In the genomic region with DNA sequence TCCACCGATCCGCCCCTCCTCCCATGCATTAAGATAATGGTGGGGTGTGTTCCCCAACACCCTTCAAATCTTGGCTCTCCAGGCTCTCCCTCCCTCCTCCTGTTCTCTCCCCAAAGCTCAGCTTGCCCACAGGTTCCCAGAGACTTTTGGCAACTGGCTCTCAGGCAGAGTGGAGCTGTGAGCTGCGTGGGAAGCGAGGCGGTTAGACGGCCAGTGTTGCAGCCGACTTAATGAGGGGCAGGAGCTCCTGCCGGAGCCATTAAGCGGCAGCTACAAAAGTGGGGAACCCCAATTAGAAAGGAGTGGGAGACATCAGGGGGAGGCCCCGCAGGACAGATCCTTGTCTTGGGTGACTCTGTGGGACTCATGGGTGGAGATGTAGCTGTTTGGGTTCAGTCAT, we compare ENCODE assay signal across 9 mouse cellular contexts.
A peak's percentile ranks its signal among the peaks of the same experiment; 100 is the strongest.
DNase-seq lines count a peak whose midpoint lies in the region; ATAC-seq and TF ChIP-seq lines count a peak whose summit lies in the region.
"Had no signal": no experiment of that assay in that cellular context is flagged by ENCODE, and none has a peak within 500 bp of the region (broad histone marks: within the 10 kb centered on the region; RNA-seq: fewer than 3 reads in every experiment).

No protein-coding gene starts in this region.

- H3K4me3 ChIP-seq in kidney, embryonic 15.5 days (replicated peaks) = peak overlapping the region; percentile 15
- no peak overlapping the region for H3K4me3 ChIP-seq in embryonic facial prominence, embryonic 15.5 days (replicated peaks)
- peak overlapping the region; percentile 14; the same call in 1 of the 2 replicates for H3K4me3 ChIP-seq in hindbrain, embryonic 15.5 days
- H3K4me3 ChIP-seq in midbrain, embryonic 10.5 days = peak overlapping the region; percentile 40
- no peak overlapping the region for H3K4me3 ChIP-seq in cerebellum, adult 2 months (replicated peaks; ENCODE audit: insufficient read depth, low read depth, low read length)

- TF ChIP-seq CTCF in cerebellum, adult 2 months (IDR thresholded peaks at IDR 0.05; ENCODE audit: borderline replicate concordance, insufficient read depth, low read depth, low read length) = no peak

- no peak for DNase-seq in kidney, adult 11 months
- peak; percentile 50 for DNase-seq in midbrain, embryonic 10.5 days (ENCODE audit: low spot score)
- DNase-seq in cerebellum, adult 2 months = no peak
- DNase-seq in spleen, postnatal 36 days (ENCODE audit: low spot score in 2 of 2) = no peak
- DNase-seq in urinary bladder, adult 2 months (ENCODE audit: low spot score) = no peak

- no peaks in the 10 kb centered on the region for H3K9me3 ChIP-seq in kidney, embryonic 15.5 days (replicated peaks)
- no peaks in the 10 kb centered on the region for H3K9me3 ChIP-seq in embryonic facial prominence, embryonic 15.5 days (replicated peaks)
- no peaks in the 10 kb centered on the region for H3K9me3 ChIP-seq in hindbrain, embryonic 15.5 days
- H3K9me3 ChIP-seq in midbrain, embryonic 10.5 days (replicated peaks) = no peaks in the 10 kb centered on the region

- peak overlapping the region; percentile 44 for H3K4me2 ChIP-seq in kidney, embryonic 15.5 days
- H3K4me2 ChIP-seq in embryonic facial prominence, embryonic 15.5 days (replicated peaks) = peak overlapping the region; percentile 27; the same call in 1 of the 2 replicates
- H3K4me2 ChIP-seq in hindbrain, embryonic 15.5 days = peak overlapping the region; percentile 45

- no peak overlapping the region for H3K27ac ChIP-seq in kidney, embryonic 15.5 days
- no peak overlapping the region for H3K27ac ChIP-seq in embryonic facial prominence, embryonic 15.5 days (replicated peaks)
- H3K27ac ChIP-seq in hindbrain, embryonic 15.5 days (replicated peaks) = no peak overlapping the region
- H3K27ac ChIP-seq in midbrain, embryonic 10.5 days (replicated peaks) = 0 out of 2 replicates have a peak overlapping the region, but pooled peaks have one; percentile 42
- no peak overlapping the region for H3K27ac ChIP-seq in cerebellum, adult 2 months (ENCODE audit: insufficient read depth, low read length)

- H3K9ac ChIP-seq in kidney, embryonic 15.5 days = 0 out of 2 replicates have a peak overlapping the region, but pooled peaks have one; percentile 3
- H3K9ac ChIP-seq in embryonic facial prominence, embryonic 15.5 days = no peak overlapping the region
- 0 out of 2 replicates have a peak overlapping the region, but pooled peaks have one; percentile 1 for H3K9ac ChIP-seq in hindbrain, embryonic 15.5 days

- no peaks in the 10 kb centered on the region for H3K36me3 ChIP-seq in kidney, embryonic 15.5 days
- no peaks in the 10 kb centered on the region for H3K36me3 ChIP-seq in embryonic facial prominence, embryonic 15.5 days
- no peaks in the 10 kb centered on the region for H3K36me3 ChIP-seq in hindbrain, embryonic 15.5 days
- no peaks in the 10 kb centered on the region for H3K36me3 ChIP-seq in midbrain, embryonic 10.5 days

- H3K4me1 ChIP-seq in kidney, embryonic 15.5 days = peaks cover 44% of the 10 kb centered on the region
- peaks cover 4% of the 10 kb centered on the region; the same call in 1 of the 2 replicates for H3K4me1 ChIP-seq in embryonic facial prominence, embryonic 15.5 days
- peaks cover 14% of the 10 kb centered on the region for H3K4me1 ChIP-seq in hindbrain, embryonic 15.5 days (replicated peaks)
- peaks cover 23% of the 10 kb centered on the region for H3K4me1 ChIP-seq in midbrain, embryonic 10.5 days
- peaks cover 4% of the 10 kb centered on the region; the same call in 1 of the 2 replicates for H3K4me1 ChIP-seq in cerebellum, adult 2 months (ENCODE audit: control insufficient read depth, insufficient read depth, low read length)

- peaks cover 13% of the 10 kb centered on the region for H3K27me3 ChIP-seq in kidney, embryonic 15.5 days
- H3K27me3 ChIP-seq in embryonic facial prominence, embryonic 15.5 days = peaks cover 16% of the 10 kb centered on the region
- H3K27me3 ChIP-seq in hindbrain, embryonic 15.5 days = peaks cover 4% of the 10 kb centered on the region
- peaks cover 54% of the 10 kb centered on the region for H3K27me3 ChIP-seq in midbrain, embryonic 10.5 days (ENCODE audit: low read depth, poor library complexity, severe bottlenecking)
- H3K27me3 ChIP-seq in cerebellum, adult 2 months (ENCODE audit: control insufficient read depth, insufficient read depth, low read length) = no peaks in the 10 kb centered on the region
- H3K27me3 ChIP-seq: Patski had no signal

- no peak for ATAC-seq in kidney, embryonic 15.5 days (replicated peaks; ENCODE audit: low FRiP score)
- ATAC-seq in embryonic facial prominence, embryonic 15.5 days (ENCODE audit: insufficient number of reproducible peaks, low FRiP score, low TSS enrichment, low read depth) = no peak
- peak; percentile 37; the same call in 1 of the 2 replicates for ATAC-seq in hindbrain, embryonic 15.5 days (ENCODE audit: low FRiP score, low read depth)
- ATAC-seq: Patski had no signal

- no peak for TF ChIP-seq POLR2A in cerebellum, adult 2 months (IDR thresholded peaks at IDR 0.05; ENCODE audit: borderline replicate concordance, insufficient read depth, low read length)

- WGBS in kidney, embryonic 15.5 days = 20% methylated on average over 10 of the region's 10 CpGs
- WGBS in embryonic facial prominence, embryonic 15.5 days = 21% methylated on average over 10 of the region's 10 CpGs
- WGBS in hindbrain, embryonic 15.5 days = 6% methylated on average over 10 of the region's 10 CpGs
- 3% methylated on average over 10 of the region's 10 CpGs for WGBS in midbrain, embryonic 10.5 days
- 49% methylated on average over 10 of the region's 10 CpGs for WGBS in cerebellum, adult 2 months

Comparison
In these comparisons a context has a peak if more than half of its experiments do, and no peak if none do; other contexts are left out.
1. H3K4me3 ChIP-seq: peak in kidney, embryonic 15.5 days (single experiment), hindbrain, embryonic 15.5 days (single experiment) and midbrain, embryonic 10.5 days (single experiment); none in embryonic facial prominence, embryonic 15.5 days (single experiment) and cerebellum, adult 2 months (single experiment).
2. Peak in every context shown above with its lines, with median percentiles within 50 percentile points of each other: H3K4me2 ChIP-seq.